7 mouse cellular contexts compared by ENCODE assay signal in genomic region chr13:104289176-104289575, GRCm38 (mm10). TPM values are rescaled to one million over a fixed set of nuclear protein-coding genes. Genes with fewer than 3 reads are reported as not detected.
DNase-seq lines count a peak whose midpoint lies in the region; ATAC-seq lines count a peak whose summit lies in the region.

No protein-coding gene starts in this region.

- H3K36me3 ChIP-seq in kidney, embryonic 15.5 days, result no peaks in the 10 kb centered on the region
- no peaks in the 10 kb centered on the region for H3K36me3 ChIP-seq in embryonic facial prominence, embryonic 11.5 days (replicated peaks; ENCODE audit: control insufficient read depth, insufficient read depth, low read depth, low read length)
- no peaks in the 10 kb centered on the region for H3K36me3 ChIP-seq in limb, embryonic 13.5 days

- peaks cover 23% of the 10 kb centered on the region; the same call in 1 of the 2 replicates for H3K4me1 ChIP-seq in kidney, embryonic 15.5 days
- no peaks in the 10 kb centered on the region for H3K4me1 ChIP-seq in embryonic facial prominence, embryonic 11.5 days (ENCODE audit: control insufficient read depth, insufficient read depth, low read length)
- peaks cover 12% of the 10 kb centered on the region for H3K4me1 ChIP-seq in limb, embryonic 13.5 days

- peak overlapping the region; percentile 76; the same call in 1 of the 2 replicates for H3K4me2 ChIP-seq in kidney, embryonic 15.5 days
- H3K4me2 ChIP-seq in embryonic facial prominence, embryonic 11.5 days (ENCODE audit: low read depth, low read length), result no peak overlapping the region; the same call in 1 of the 2 replicates
- H3K4me2 ChIP-seq in limb, embryonic 13.5 days (replicated peaks), result peak overlapping the region; percentile 74

- no peaks in the 10 kb centered on the region for H3K9me3 ChIP-seq in kidney, embryonic 15.5 days (replicated peaks)
- H3K9me3 ChIP-seq in embryonic facial prominence, embryonic 11.5 days (replicated peaks; ENCODE audit: control insufficient read depth, low read length), result no peaks in the 10 kb centered on the region
- H3K9me3 ChIP-seq in limb, embryonic 13.5 days, result no peaks in the 10 kb centered on the region

- DNase-seq in kidney, postnatal 4 days, result no peak
- DNase-seq in CD4-positive helper T cell, adult 2 months (ENCODE audit: low read depth, low spot score), result peak; percentile 37
- DNase-seq in embryonic facial prominence, embryonic 11.5 days (ENCODE audit: low spot score), result peak; percentile 13
- no peak for DNase-seq in left cerebral cortex, adult 9 months (ENCODE audit: low spot score in 2 of 2)
- no peak for DNase-seq in adrenal gland, adult 2 months

- H3K4me3 ChIP-seq in kidney, embryonic 15.5 days (replicated peaks), result no peak overlapping the region
- no peak overlapping the region for H3K4me3 ChIP-seq in embryonic facial prominence, embryonic 11.5 days (ENCODE audit: low read depth, low read length)
- peak overlapping the region; percentile 53 for H3K4me3 ChIP-seq in limb, embryonic 13.5 days

- ATAC-seq in kidney, embryonic 15.5 days (replicated peaks; ENCODE audit: low FRiP score), result no peak
- ATAC-seq in embryonic facial prominence, embryonic 11.5 days (replicated peaks; ENCODE audit: insufficient number of reproducible peaks, low FRiP score, low TSS enrichment, low read depth), result no peak
- no peak for ATAC-seq in limb, embryonic 13.5 days (ENCODE audit: low FRiP score, low read depth)

- no peak overlapping the region for H3K27ac ChIP-seq in kidney, embryonic 15.5 days
- H3K27ac ChIP-seq in embryonic facial prominence, embryonic 11.5 days (replicated peaks; ENCODE audit: low read depth, low read length), result no peak overlapping the region
- H3K27ac ChIP-seq in limb, embryonic 13.5 days, result no peak overlapping the region

- no peak overlapping the region for H3K9ac ChIP-seq in kidney, embryonic 15.5 days
- H3K9ac ChIP-seq in embryonic facial prominence, embryonic 11.5 days (replicated peaks; ENCODE audit: low read length), result no peak overlapping the region
- no peak overlapping the region for H3K9ac ChIP-seq in limb, embryonic 13.5 days

- H3K27me3 ChIP-seq in kidney, embryonic 15.5 days, result no peaks in the 10 kb centered on the region
- no peaks in the 10 kb centered on the region for H3K27me3 ChIP-seq in embryonic facial prominence, embryonic 11.5 days (ENCODE audit: control insufficient read depth, insufficient read depth, low read length)
- H3K27me3 ChIP-seq in limb, embryonic 13.5 days, result no peaks in the 10 kb centered on the region

RNA-seq across cellular contexts. Expression of gene Adamts6, which starts 1.5 kb away (rescaled TPM):
- 1.9 and 2.3 TPM in 2 replicates for polyA plus RNA-seq in kidney, embryonic 15.5 days (2015; fragmentation: Nextera tagmentation; extraction: Ambion mirVana)
- polyA plus RNA-seq in embryonic facial prominence, embryonic 11.5 days (2014; fragmentation: Nextera tagmentation; extraction: Ambion mirVana), result 3.1 and 3.7 TPM in 2 replicates
- 4.6 and 5.8 TPM in 2 replicates for polyA plus RNA-seq in limb, embryonic 13.5 days (2015; fragmentation: Nextera tagmentation; extraction: Ambion mirVana)
- 1 to 10 TPM; 1.7 to 4.0 TPM for total RNA-seq in adrenal gland, adult 2 months (2021)
- 1.00 and 1.1 TPM in 2 replicates for polyA plus RNA-seq in adrenal gland, adult 2 months (2012; rRNA removed)

Comparison
In these comparisons a context has a peak if more than half of its experiments do, and no peak if none do; other contexts are left out.
1. DNase-seq: peak in CD4-positive helper T cell, adult 2 months (single experiment) and embryonic facial prominence, embryonic 11.5 days (single experiment); none in kidney, postnatal 4 days (0 of 2), left cerebral cortex, adult 9 months (0 of 2) and adrenal gland, adult 2 months (single experiment).